Mouse (Mus musculus): Measurements from ENCODE around the gene Plxnd1.

The Plxnd1 gene

DNA sequence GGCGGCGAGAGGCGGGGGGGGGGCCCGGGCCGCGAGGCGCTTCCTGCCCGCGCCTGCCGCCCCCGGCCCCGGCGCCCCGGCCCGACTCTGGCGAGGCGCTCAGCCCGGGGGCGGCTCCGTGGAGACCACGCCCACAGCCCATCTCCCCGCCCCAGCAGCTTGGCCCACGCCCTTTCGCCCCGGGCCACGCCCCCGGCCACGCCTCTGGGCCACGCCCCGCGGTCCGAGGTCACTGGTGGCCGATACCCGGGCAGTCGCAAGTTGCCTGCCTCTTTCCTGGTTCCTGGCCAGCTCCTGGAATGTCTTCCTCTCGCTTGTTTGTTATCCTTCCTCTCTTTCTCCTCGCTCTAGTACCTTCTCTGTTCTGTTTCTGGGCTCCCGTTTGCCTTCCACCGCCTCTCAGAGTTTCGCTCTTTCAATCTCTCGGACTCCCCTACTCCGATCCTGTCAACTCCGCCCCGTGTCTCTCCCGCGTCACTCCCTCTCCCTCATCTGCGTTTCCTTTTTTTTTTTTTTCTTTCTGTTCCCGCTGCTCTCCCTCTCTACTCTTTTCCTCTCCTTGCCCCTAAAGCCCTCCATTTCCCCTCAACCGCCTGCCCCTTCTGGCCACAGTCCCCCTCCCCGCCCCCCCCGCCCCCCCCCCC is at the start of gene Plxnd1:
Gene Plxnd1 (minus strand): TSS at position 129 of the 644 bp plus-strand sequence.
- peak; percentile 65 for DNase-seq (ENCODE audit: low read depth)

- DNase-seq (ENCODE audit: low read depth): no peak
These were observed 49.2 kb upstream of the Plxnd1 start for GRCm38 (mm10) chr6:116044039-116044438.

DNA sequence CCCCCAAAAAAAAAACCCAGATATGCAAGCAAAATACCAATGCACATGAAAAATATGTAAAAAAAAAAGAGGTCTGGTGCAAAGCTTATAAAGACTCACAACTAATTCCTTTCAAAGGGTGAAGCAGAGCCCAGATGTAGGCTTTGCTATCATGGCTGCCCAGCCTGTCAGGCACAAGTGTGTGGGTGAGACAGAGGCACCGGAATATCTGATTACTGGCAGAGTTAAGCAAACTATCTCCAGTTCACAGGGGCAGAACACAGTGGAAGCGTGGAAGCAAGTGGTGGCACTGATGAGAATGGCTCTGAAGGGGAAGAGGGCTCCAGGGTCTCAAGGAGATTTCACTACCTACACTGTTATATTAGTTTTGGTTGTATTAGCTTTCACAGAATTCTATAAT is 43.4 kb upstream of the Plxnd1 start:
- DNase-seq (ENCODE audit: low read depth): peak; percentile 29

DNA sequence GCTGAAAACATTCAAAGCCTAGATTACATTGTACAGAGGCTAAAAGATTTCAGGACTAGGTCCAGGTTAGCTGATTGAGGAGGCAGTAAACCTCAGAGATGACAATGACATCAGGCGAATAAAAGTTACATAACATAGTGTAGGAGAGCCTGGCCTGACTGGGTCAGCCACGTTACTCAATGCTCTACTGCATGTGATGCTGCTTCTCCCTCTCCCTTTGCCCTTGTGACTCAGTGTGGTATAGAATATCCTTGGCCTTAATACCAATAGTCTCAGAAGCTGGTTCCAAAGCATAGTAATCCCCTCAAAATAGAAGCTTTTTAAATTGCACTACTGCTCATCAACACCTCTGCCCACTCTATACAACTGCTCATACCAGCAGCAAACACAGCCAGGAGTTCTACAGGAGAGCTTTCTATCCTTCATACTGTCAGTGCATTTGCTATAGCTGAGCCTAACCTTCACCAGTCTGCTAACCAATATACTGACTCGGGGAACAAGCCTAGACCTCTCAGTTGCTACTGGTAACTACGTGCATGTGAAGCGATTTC is 42.6 kb upstream of the Plxnd1 start:
- no peak for DNase-seq (ENCODE audit: low read depth)

GRCm38 (mm10) chr6:116036555-116036954 is 41.8 kb upstream of the Plxnd1 start:
- no peak for DNase-seq (ENCODE audit: low read depth)

- DNase-seq (ENCODE audit: low read depth): no peak
These were observed 36.2 kb upstream of the Plxnd1 start for GRCm38 (mm10) chr6:116031052-116031451.

DNA sequence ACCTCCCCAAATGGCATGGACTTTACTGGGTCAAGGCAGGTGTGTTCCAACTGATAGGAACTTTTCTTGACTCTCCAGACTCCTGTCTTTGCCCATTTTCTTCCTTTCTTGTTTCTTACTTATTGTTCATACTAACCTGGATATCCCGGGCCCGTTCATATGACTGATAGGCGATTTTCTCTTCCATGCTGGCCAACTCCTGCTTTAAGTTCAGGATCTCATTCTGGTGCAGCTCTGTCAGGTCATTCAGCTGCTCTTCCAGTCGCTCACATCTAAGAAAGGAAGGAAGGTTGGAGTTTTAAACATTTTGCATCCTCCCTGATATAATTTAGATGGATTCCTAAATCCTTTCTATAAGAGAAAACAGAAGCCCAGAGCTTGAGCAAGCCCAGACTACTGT is 29.9 kb upstream of the Plxnd1 start:
- no peak for DNase-seq (ENCODE audit: low read depth)

- no peak for DNase-seq (ENCODE audit: low read depth)
These were observed 27.2 kb upstream of the Plxnd1 start for GRCm38 (mm10) chr6:116021961-116022485.

DNA sequence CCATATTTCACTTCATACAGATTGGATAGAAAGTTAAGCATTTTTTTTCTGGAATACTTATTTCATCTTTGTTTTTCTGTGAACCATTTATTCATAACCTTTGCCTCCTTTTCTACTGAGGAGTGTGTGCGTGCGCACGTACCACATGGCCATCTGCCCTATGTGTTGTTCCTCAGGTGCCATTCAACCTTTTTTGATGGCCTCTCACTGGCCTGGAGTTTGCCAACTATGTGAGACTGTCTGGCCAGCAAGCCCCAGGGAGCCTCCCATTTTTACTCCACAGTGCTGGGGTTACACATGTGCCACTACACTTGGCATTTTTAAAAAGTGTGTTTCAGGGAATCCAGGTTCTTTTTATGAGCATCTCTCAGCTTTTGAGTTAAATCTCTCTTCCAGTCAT is 21.1 kb upstream of the Plxnd1 start:
- DNase-seq (ENCODE audit: low read depth): no peak

DNA sequence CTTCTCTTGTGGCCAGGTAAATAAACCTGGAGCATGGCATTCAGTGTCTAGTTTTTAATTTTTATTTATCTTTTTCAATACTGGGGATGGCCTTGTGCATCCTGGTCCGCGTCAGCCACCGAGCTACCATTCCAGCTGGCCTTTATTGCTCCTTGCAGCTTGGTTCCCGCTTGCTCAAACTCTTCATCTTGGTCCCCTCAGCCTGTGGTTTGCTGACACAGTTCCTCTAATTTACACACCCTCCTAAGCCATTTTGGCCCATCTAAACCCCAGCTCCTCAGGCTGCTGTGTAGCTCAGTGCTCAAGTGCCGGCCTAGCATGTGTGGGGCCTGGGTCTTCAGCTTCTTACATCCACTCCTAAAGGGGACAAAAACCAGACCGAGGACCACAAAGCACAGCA is 19.3 kb upstream of the Plxnd1 start:
- DNase-seq (ENCODE audit: low read depth): no peak

- DNase-seq (ENCODE audit: low read depth): no peak
These were observed 18.9 kb upstream of the Plxnd1 start for GRCm38 (mm10) chr6:116013687-116014086.

DNA sequence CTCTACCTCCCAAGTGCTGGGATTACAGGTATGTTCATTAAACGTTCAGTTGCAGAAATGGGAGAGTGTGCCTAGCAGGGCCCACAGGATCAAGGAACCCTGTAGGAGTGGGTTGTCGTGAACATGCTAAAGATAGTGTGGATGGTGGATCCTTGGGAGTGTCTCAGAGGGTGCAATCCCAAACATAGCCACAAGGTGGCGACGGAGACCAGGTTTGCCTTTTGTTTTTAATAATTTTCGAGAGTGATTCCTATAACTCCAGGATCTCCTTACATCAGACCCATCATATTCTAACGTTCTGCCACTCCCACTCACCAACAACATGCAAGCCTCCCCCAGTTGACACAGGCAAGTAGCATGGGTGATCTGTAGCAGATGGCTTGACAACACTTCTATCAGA is 15.7 kb upstream of the Plxnd1 start:
- peak; percentile 67 for DNase-seq (ENCODE audit: low read depth)

- no peak for DNase-seq (ENCODE audit: low read depth)
These were observed 14.6 kb upstream of the Plxnd1 start for GRCm38 (mm10) chr6:116009426-116009825.

GRCm38 (mm10) chr6:116007561-116008173 is 12.9 kb upstream of the Plxnd1 start:
- no peak for DNase-seq (ENCODE audit: low read depth)

DNA sequence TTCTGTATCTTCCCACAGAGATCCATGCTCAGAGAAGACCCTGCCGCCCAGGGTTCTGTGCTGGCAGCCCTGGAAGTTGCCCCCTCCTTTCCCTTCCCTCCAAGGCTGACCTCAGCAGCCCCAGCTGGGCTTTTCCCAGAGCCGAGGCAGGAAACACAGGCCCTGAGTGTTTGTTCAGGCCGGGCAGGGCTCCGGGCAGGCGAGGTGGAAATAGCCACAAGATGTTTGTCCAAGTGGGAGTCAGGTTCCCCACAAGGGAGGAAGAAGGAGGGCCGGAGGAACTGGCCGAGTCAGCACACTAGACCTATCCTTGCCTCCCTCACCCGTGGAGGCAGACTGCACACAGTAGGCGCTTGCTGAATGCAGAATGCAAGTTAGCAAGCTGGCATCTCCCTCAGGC is 11.9 kb upstream of the Plxnd1 start:
- no peak for DNase-seq (ENCODE audit: low read depth)

GRCm38 (mm10) chr6:116005959-116006288 is 11.1 kb upstream of the Plxnd1 start:
- no peak for DNase-seq (ENCODE audit: low read depth)

DNA sequence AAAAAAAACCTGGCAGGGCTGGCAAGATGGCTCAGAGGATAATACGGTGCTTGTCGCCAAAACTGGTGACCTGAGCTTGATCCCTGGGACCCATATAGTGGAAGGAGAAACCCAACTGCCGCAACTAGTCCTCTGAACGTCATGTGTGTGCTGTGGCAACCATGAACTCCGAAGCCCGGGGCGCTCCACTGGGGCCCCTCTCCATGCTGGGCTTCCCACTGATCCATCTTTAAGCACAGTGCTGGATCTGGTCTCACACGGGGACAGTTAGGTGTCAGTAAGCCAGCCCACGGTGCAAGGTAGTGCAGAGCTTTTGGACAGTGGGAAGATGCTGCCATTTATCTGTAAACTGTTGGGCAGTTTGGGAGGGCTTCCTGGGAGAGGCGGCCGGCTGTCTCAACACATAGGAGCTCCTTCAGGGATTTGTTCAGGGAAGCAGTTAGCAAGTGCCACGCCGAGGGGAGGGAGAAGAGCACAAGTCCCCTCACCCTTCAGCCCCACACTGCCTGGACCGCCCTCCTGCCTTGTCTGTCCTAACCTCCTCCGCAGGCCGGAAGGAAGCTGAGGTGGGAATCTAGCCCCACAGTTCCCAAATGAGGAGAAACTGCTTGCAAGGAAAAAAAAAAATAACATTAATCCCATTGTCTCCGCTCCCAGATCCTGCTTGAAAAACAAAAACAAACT is 10.6 kb upstream of the Plxnd1 start:
- DNase-seq (ENCODE audit: low read depth): no peak

GRCm38 (mm10) chr6:116004716-116005115 is 9.9 kb upstream of the Plxnd1 start:
- DNase-seq (ENCODE audit: low read depth): no peak

DNA sequence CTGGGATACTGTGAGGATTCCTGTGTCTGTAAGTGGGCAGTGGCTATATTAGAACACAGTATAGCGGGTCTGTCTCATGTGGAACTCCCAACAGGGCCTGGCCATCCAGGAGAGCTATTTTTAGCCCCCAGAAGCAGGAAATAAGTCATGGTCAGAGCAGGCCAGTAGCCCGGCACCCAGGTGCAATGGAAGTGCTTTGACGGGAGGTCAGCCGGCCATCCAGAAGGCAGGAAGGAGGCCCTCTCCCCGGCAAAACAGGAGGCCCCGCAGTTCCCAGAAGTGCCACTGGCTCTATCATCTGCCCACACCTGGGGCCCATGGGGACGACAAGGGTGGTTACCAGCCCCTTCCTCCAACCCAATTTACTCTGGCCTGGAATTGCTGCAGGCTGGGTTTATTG is 9.3 kb upstream of the Plxnd1 start:
- DNase-seq (ENCODE audit: low read depth): no peak

GRCm38 (mm10) chr6:116003516-116003915 is 8.7 kb upstream of the Plxnd1 start:
- DNase-seq (ENCODE audit: low read depth): no peak

- DNase-seq (ENCODE audit: low read depth): no peak
These were observed 7.7 kb upstream of the Plxnd1 start for GRCm38 (mm10) chr6:116002311-116003104.

- DNase-seq (ENCODE audit: low read depth): no peak
These were observed 6.0 kb upstream of the Plxnd1 start for GRCm38 (mm10) chr6:116000851-116001250.
